9 mouse cellular contexts compared by ENCODE assay signal in genomic region chr2:143980781-143981398, GRCm38 (mm10). TPM values are rescaled to one million over a fixed set of nuclear protein-coding genes. Genes with fewer than 3 reads are reported as not detected.
DNase-seq lines count a peak whose midpoint lies in the region; ATAC-seq and TF ChIP-seq lines count a peak whose summit lies in the region.
"Had no signal": no experiment of that assay in that cellular context is flagged by ENCODE, and none has a peak within 500 bp of the region (broad histone marks: within the 10 kb centered on the region; RNA-seq: fewer than 3 reads in every experiment).

No protein-coding gene starts in this region.

- no peak for TF ChIP-seq POLR2A in olfactory bulb, adult 2 months (IDR thresholded peaks at IDR 0.05; ENCODE audit: insufficient read depth, low read depth, low read length)

- peaks cover 50% of the 10 kb centered on the region for H3K36me3 ChIP-seq in erythroblast, embryonic 14.5 days (ENCODE audit: control insufficient read depth)
- H3K36me3 ChIP-seq in lung, embryonic 14.5 days (ENCODE audit: insufficient read depth) = peaks cover 64% of the 10 kb centered on the region

- H3K9me3 ChIP-seq in erythroblast, embryonic 14.5 days (ENCODE audit: control insufficient read depth, low read length) = no peaks in the 10 kb centered on the region
- no peaks in the 10 kb centered on the region for H3K9me3 ChIP-seq in lung, embryonic 14.5 days (ENCODE audit: low read depth, low read length)
- H3K9me3 ChIP-seq: limb, embryonic 15.5 days had no signal

- H3K9ac ChIP-seq in lung, embryonic 14.5 days = no peak overlapping the region
- H3K9ac ChIP-seq: limb, embryonic 15.5 days had no signal

- no peaks in the 10 kb centered on the region for H3K27me3 ChIP-seq in erythroblast, embryonic 14.5 days (ENCODE audit: control insufficient read depth)
- no peaks in the 10 kb centered on the region for H3K27me3 ChIP-seq in lung, embryonic 14.5 days (ENCODE audit: insufficient read depth, low read length)
- H3K27me3 ChIP-seq: limb, embryonic 15.5 days had no signal

- 0 out of 2 replicates have a peak, but pooled peaks have one; percentile 40 for ATAC-seq in lung, embryonic 14.5 days (ENCODE audit: insufficient read depth)

- peak; percentile 86 for TF ChIP-seq CTCF in lung, embryonic 14.5 days (IDR thresholded peaks at IDR 0.05; ENCODE audit: low read depth)
- TF ChIP-seq CTCF in olfactory bulb, adult 2 months (IDR thresholded peaks at IDR 0.05; ENCODE audit: insufficient read depth, low read depth, low read length) = peak; percentile 85

- H3K4me2 ChIP-seq in lung, embryonic 14.5 days = no peak overlapping the region
- H3K4me2 ChIP-seq: limb, embryonic 15.5 days had no signal

- H3K27ac ChIP-seq in lung, embryonic 14.5 days (ENCODE audit: low read depth) = no peak overlapping the region
- H3K27ac ChIP-seq in olfactory bulb, adult 2 months (ENCODE audit: insufficient read depth, low read depth, low read length) = no peak overlapping the region
- H3K27ac ChIP-seq: limb, embryonic 15.5 days had no signal

- H3K4me1 ChIP-seq in erythroblast, embryonic 14.5 days (ENCODE audit: control insufficient read depth) = peaks cover 33% of the 10 kb centered on the region
- no peaks in the 10 kb centered on the region for H3K4me1 ChIP-seq in lung, embryonic 14.5 days (ENCODE audit: insufficient read depth)
- H3K4me1 ChIP-seq in olfactory bulb, adult 2 months (ENCODE audit: control insufficient read depth, insufficient read depth, low read length) = peaks cover 3% of the 10 kb centered on the region

- peak overlapping the region; percentile 47 for H3K4me3 ChIP-seq in erythroblast, embryonic 14.5 days (replicated peaks)
- H3K4me3 ChIP-seq in lung, embryonic 14.5 days (ENCODE audit: low read depth, low read length) = no peak overlapping the region
- no peak overlapping the region for H3K4me3 ChIP-seq in olfactory bulb, adult 2 months (ENCODE audit: insufficient read depth, low read depth, low read length)
- H3K4me3 ChIP-seq: limb, embryonic 15.5 days had no signal

- WGBS in lung, embryonic 14.5 days = 30% methylated on average over 6 of the region's 6 CpGs
- 34% methylated on average over 6 of the region's 6 CpGs for WGBS in olfactory bulb, adult 2 months

- peak; percentile 25 for DNase-seq in MEL-GATA-1-ER (ENCODE audit: extremely low read depth, low read depth)
- DNase-seq in c-Kit-negative CD71-positive TER-119-positive erythroid progenitor cells, embryonic 14.5 days (ENCODE audit: low read depth, low spot score) = peak; percentile 40
- DNase-seq in heart, postnatal 4 days = peak; percentile 81
- DNase-seq in layer of hippocampus, adult 18-20 months (ENCODE audit: low spot score in 2 of 2) = peak; percentile 26 to 79
- DNase-seq in lung, embryonic 14.5 days = peak; percentile 85
- peak; percentile 78 for DNase-seq in thymus, postnatal 25 days

RNA-seq across cellular contexts. Expression of gene Rrbp1, which starts 30.2 kb away (rescaled TPM):
- polyA plus RNA-seq in erythroblast, embryonic 14.5 days (2012) = 4.5 and 4.6 TPM in 2 replicates
- total RNA-seq in heart, postnatal 4 days (2021) = 100 to 1,000 TPM; 181 to 182 TPM
- total RNA-seq in layer of hippocampus, adult 18-20 months (2021) = 10 to 100 TPM; 48.9 to 52.6 TPM
- polyA plus RNA-seq in lung, embryonic 14.5 days (2014; fragmentation: Nextera tagmentation; extraction: Ambion mirVana) = 88.8 and 91.8 TPM in 2 replicates
- polyA plus RNA-seq in olfactory bulb, adult 2 months (2012; ENCODE audit: insufficient read depth, insufficient read length, low replicate concordance, missing spikeins) = 180 TPM in 1 of 2 replicates, not detected in the other

RNA-seq across cellular contexts. Expression of gene Banf2, which starts 52.0 kb away (rescaled TPM):
- polyA plus RNA-seq in erythroblast, embryonic 14.5 days (2012) = not detected in 2 replicates
- not detected for total RNA-seq in heart, postnatal 4 days (2021)
- total RNA-seq in layer of hippocampus, adult 18-20 months (2021) = not detected
- polyA plus RNA-seq in lung, embryonic 14.5 days (2014; fragmentation: Nextera tagmentation; extraction: Ambion mirVana) = not detected in 2 replicates
- polyA plus RNA-seq in olfactory bulb, adult 2 months (2012; ENCODE audit: insufficient read depth, insufficient read length, low replicate concordance, missing spikeins) = not detected in 2 replicates
- polyA plus RNA-seq: limb, embryonic 15.5 days had no signal

Comparison
In these comparisons a context has a peak if more than half of its experiments do, and no peak if none do; other contexts are left out.
1. DNase-seq: peak in every context shown above with its lines; median percentile 85 in lung, embryonic 14.5 days; 81 in heart, postnatal 4 days; 78 in thymus, postnatal 25 days; 52 in layer of hippocampus, adult 18-20 months; 40 in c-Kit-negative CD71-positive TER-119-positive erythroid progenitor cells, embryonic 14.5 days; 25 in MEL-GATA-1-ER.